Mouse (Mus musculus) lung, embryonic 16.5 days (tissue): ENCODE measurements around the gene Mrps24. TPM values are rescaled to one million over a fixed set of nuclear protein-coding genes. Genes with fewer than 3 reads are reported as not detected.

Source experiments
- ATAC-seq: fragments of 200-750 bp; cut with Nextera tagmentation; 2 replicates; pipeline ENCODE4 v1.8.0; 2017; ENCODE audit warnings: low read depth, mild to moderate bottlenecking, moderate library complexity
- H3K27ac ChIP-seq: fragments of 300-500 bp; sonication (generic); 2 replicates; pipeline ENCODE4 v1.5.1; 2014; ENCODE audit warnings: mild to moderate bottlenecking, control low read depth, low read length
- H3K27me3 ChIP-seq: fragments of 300-500 bp; sonication (generic); 2 replicates; pipeline ENCODE4 v1.6.1; 2014; ENCODE audit warnings: low read depth, low read length, mixed read lengths; ENCODE audit not compliant: control insufficient read depth, insufficient read depth
- H3K36me3 ChIP-seq: fragments of 300-500 bp; sonication (generic); 2 replicates; pipeline ENCODE4 v1.6.1; 2014; ENCODE audit warnings: low read length; ENCODE audit not compliant: control insufficient read depth, insufficient read depth
- H3K4me1 ChIP-seq: fragments of 300-500 bp; sonication (generic); replicated peaks from 2 replicates; pipeline ENCODE4 v1.6.1; 2014; ENCODE audit warnings: low read length, mixed read lengths; ENCODE audit not compliant: control insufficient read depth, insufficient read depth
- H3K4me2 ChIP-seq: fragments of 300-500 bp; sonication (generic); 2 replicates; pipeline ENCODE4 v1.6.1; 2014; ENCODE audit warnings: low read depth, low read length, control low read depth
- H3K4me3 ChIP-seq: fragments of 300-500 bp; sonication (generic); 2 replicates; pipeline ENCODE4 v1.5.1; 2014; ENCODE audit warnings: mild to moderate bottlenecking, low read length, control low read depth
- H3K9ac ChIP-seq: fragments of 300-500 bp; sonication (generic); 2 replicates; pipeline ENCODE4 v1.6.1; 2014; ENCODE audit warnings: low read length, control low read depth
- H3K9me3 ChIP-seq: fragments of 300-500 bp; sonication (generic); 2 replicates; pipeline ENCODE4 v1.6.1; 2016; ENCODE audit warnings: low read length; ENCODE audit not compliant: control insufficient read depth
- WGBS: fragments of 180-500 bp; shearing (Covaris S2); extraction: QIAGEN DNeasy Blood & Tissue Kit; methylation state at CpG from one replicate; pipeline ENCODE4 v1.1.7; 2014; 5-methylcytosine and 5-hydroxymethylcytosine counted together
- polyA plus RNA-seq: library from polyadenylated mRNA; unstranded; fragments of >200 nt; fragmentation: Nextera tagmentation; extraction: Ambion mirVana; gene quantifications from 2 replicates; pipeline ENCODE4 v1.2.1, GENCODE M21; 2015

Mrps24 gene
- polyA plus RNA-seq, 1 experiment from 2014 or later: 180 TPM

DNA sequence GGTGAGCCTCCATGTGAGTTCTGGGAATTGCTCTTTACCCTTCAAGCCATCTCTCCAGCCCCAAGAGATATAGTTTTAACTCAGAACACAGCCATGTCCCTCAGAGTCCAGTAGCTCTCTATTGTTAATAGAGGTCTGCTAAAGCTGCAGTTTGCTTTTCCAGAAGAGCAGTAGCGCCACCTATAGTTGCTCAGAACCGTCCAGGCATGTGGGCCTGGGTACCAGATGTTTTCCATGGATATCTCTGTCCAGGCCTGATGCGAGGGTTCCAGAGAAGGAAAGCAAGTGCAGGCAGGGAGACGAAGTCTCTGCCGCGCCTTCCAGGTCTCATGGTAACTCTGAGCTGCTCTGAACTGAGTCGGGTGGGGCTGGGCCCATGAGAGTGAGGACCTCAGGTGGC lies 23.7 kb downstream of the Mrps24 start:
- Histone ChIP-seq H3K27me3 (no peaks in the 10 kb centered on the region), H3K27ac (no peak overlapping the region), H3K4me1 (no peaks in the 10 kb centered on the region), H3K36me3 (no peaks in the 10 kb centered on the region), H3K4me2 (no peak overlapping the region), H3K9me3 (no peaks in the 10 kb centered on the region; the same call in 1 of the 2 replicates), H3K9ac (no peak overlapping the region), H3K4me3 (no peak overlapping the region)
- 29% methylated on average over 7 of the region's 7 CpGs for WGBS
- ATAC-seq: no peak

DNA sequence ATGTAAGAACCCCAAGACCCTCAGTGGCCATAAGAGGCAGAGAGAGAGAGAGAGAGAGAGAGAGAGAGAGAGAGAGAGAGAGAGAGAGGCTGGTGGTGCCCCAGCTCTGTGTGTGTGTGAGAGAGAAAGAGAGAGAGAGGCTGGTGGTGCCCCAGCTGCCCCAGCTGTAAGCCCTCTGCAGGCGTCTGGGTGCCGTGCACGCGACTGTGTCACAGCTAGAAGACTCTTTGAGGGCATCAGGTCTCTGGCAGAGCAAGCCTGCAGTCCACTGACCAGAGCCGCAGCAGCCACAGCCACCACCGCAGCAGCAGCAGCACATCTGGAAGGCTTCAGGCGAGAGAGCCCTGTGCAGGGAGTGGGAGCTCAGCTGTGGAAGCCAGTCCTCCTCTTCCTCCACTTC lies 31.2 kb downstream of the Mrps24 start:
- Histone ChIP-seq H3K36me3 (no peaks in the 10 kb centered on the region), H3K27ac (no peak overlapping the region), H3K9ac (no peak overlapping the region), H3K4me1 (no peaks in the 10 kb centered on the region), H3K4me3 (no peak overlapping the region), H3K9me3 (no peaks in the 10 kb centered on the region), H3K4me2 (no peak overlapping the region), H3K27me3 (no peaks in the 10 kb centered on the region)
- 15% methylated on average over 7 of the region's 7 CpGs for WGBS
- no peak for ATAC-seq

- Histone ChIP-seq H3K9ac (no peak overlapping the region), H3K27ac (no peak overlapping the region), H3K9me3 (no peaks in the 10 kb centered on the region), H3K4me1 (no peaks in the 10 kb centered on the region), H3K27me3 (no peaks in the 10 kb centered on the region), H3K4me3 (no peak overlapping the region), H3K4me2 (no peak overlapping the region), H3K36me3 (no peaks in the 10 kb centered on the region)
- WGBS: 37% methylated on average over 6 of the region's 6 CpGs
- no peak for ATAC-seq
These were observed 32.9 kb downstream of the Mrps24 start for GRCm38 (mm10) chr11:5682541-5682940.

Other genes starting within 250 kb of the Mrps24 start
- 201 and 221 TPM in 2 replicates for gene Xbp1, start 195.0 kb downstream of the Mrps24 start, polyA plus RNA-seq
- gene Ccdc117, start 173.5 kb downstream of the Mrps24 start, polyA plus RNA-seq: 18.0 and 18.6 TPM in 2 replicates
- 0.04 TPM in 1 of 2 replicates, not detected in the other for gene Ankrd36, start 146.0 kb downstream of the Mrps24 start, polyA plus RNA-seq
- gene Urgcp, start 46.7 kb upstream of the Mrps24 start, polyA plus RNA-seq: 26.0 and 26.7 TPM in 2 replicates
- 110 and 111 TPM in 2 replicates for gene Dbnl, start 72.8 kb upstream of the Mrps24 start, polyA plus RNA-seq
- gene Pgam2, start 88.1 kb upstream of the Mrps24 start, polyA plus RNA-seq: 46.8 and 52.4 TPM in 2 replicates
- 8.0 and 8.4 TPM in 2 replicates for gene Polm, start 122.3 kb upstream of the Mrps24 start, polyA plus RNA-seq
- 35.1 and 37.4 TPM in 2 replicates for gene Aebp1, start 146.3 kb upstream of the Mrps24 start, polyA plus RNA-seq
- gene Pold2, start 162.6 kb upstream of the Mrps24 start, polyA plus RNA-seq: 127 and 139 TPM in 2 replicates
- 450 and 673 TPM in 2 replicates for gene Myl7, start 183.1 kb upstream of the Mrps24 start, polyA plus RNA-seq
- gene Gck, start 234.4 kb upstream of the Mrps24 start, polyA plus RNA-seq: 1.3 and 1.6 TPM in 2 replicates
- gene Ykt6, start 240.0 kb upstream of the Mrps24 start, polyA plus RNA-seq: 52.3 and 53.1 TPM in 2 replicates